Mouse (Mus musculus) midbrain, embryonic 10.5 days (tissue): ENCODE results near the gene Areg. TPM values are rescaled to one million over a fixed set of nuclear protein-coding genes. Genes with fewer than 3 reads are reported as not detected.

ENCODE experiments used
- DNase-seq: peaks from one replicate; pipeline ENCODE4 v3.0.0-alpha.2; 2017; ENCODE audit warnings: low spot score
- H3K27ac ChIP-seq: fragments of 300-500 bp; sonication (generic); replicated peaks from 2 replicates; pipeline ENCODE4 v1.5.1; 2016; ENCODE audit warnings: mild to moderate bottlenecking
- H3K27me3 ChIP-seq: fragments of 300-500 bp; sonication (generic); 2 replicates; pipeline ENCODE4 v1.6.1; 2016; ENCODE audit warnings: low read depth, mild to moderate bottlenecking; ENCODE audit not compliant: poor library complexity, severe bottlenecking
- H3K36me3 ChIP-seq: fragments of 300-500 bp; sonication (generic); 2 replicates; pipeline ENCODE4 v1.6.1; 2016; ENCODE audit warnings: mild to moderate bottlenecking, moderate library complexity
- H3K4me1 ChIP-seq: fragments of 300-500 bp; sonication (generic); 2 replicates; pipeline ENCODE4 v1.6.1; 2016
- H3K4me3 ChIP-seq: fragments of 300-500 bp; sonication (generic); 2 replicates; pipeline ENCODE4 v1.5.1; 2016; ENCODE audit warnings: mild to moderate bottlenecking, moderate library complexity
- H3K9me3 ChIP-seq: fragments of 300-500 bp; sonication (generic); replicated peaks from 2 replicates; pipeline ENCODE4 v1.6.1; 2016; ENCODE audit warnings: mild to moderate bottlenecking
- WGBS: fragments of 180-500 bp; shearing (Covaris S2); methylation state at CpG from one replicate; pipeline ENCODE4 v1.1.7; 2016; 5-methylcytosine and 5-hydroxymethylcytosine counted together
- polyA plus RNA-seq: library from polyadenylated mRNA; unstranded; fragments of >200 nt; fragmentation: Nextera tagmentation; extraction: Ambion mirVana; gene quantifications from 2 replicates; pipeline ENCODE4 v1.2.1, GENCODE M21; 2016

The Areg gene
- 0.11 TPM in 1 of 2 replicates, not detected in the other for polyA plus RNA-seq

DNA sequence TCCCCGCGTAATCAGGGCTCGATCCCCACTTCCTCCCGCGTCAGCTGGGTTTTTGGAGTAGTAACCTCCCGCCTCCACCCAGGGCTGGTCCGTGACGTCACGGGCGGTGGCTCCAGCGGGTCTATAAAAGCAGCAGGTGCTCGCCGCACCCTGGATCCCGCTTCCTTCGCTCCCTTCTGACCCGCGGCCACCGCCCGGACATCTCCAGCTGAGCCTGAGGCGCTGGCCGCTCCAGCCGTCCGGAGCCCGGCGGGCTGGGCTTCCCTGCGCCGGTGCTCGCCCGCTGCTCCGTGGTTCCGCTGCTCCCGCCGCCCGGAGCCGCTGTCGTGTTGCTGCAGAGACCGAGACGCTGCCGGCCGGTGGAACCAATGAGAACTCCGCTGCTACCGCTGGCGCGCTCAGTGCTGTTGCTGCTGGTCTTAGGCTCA, at the start of gene Areg:
Areg (plus strand) TSS at position 154 of the 428 bp plus-strand sequence.
- under 1% methylated on average over 44 of the region's 44 CpGs for WGBS
- Histone ChIP-seq H3K36me3 (no peaks in the 10 kb centered on the region), H3K4me3 (peak within 1 kb of the TSS; percentile 70), H3K4me1 (peaks cover 10% of the 10 kb centered on the region; the same call in 1 of the 2 replicates), H3K27me3 (peaks cover 35% of the 10 kb centered on the region), H3K27ac (peak within 1 kb of the TSS; percentile 73), H3K9me3 (no peaks in the 10 kb centered on the region)
- peak; percentile 70 for DNase-seq

DNA sequence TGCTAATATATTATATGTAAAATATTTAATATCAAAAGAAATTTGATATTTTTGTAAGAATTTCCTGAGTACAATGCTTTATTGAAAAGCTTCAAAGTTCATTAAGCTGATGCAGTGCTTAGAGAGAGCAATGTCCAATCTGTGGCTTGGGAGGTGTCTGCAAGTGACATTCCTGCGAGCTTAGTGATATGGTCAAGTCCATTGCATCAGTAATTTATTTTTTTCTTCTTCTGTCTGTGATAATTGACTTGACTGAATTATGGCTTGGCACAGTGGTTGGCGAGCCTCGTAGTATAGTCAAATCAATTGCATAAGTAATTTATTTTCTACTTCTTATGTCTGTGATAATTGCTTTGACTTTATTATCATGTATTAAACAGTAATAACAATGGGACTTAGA, 49.1 kb upstream of the Areg start:
- Histone ChIP-seq H3K27me3 (no peaks in the 10 kb centered on the region), H3K4me3 (no peak overlapping the region), H3K27ac (no peak overlapping the region), H3K9me3 (no peaks in the 10 kb centered on the region), H3K4me1 (no peaks in the 10 kb centered on the region), H3K36me3 (no peaks in the 10 kb centered on the region)
- 88% methylated on average over 3 of the region's 3 CpGs for WGBS
- no peak for DNase-seq

GRCm38 (mm10) chr5:91097911-91098614, 41.3 kb upstream of the Areg start:
- H3K27ac ChIP-seq, result no peak overlapping the region
- no peaks in the 10 kb centered on the region for H3K36me3 ChIP-seq
- no peak overlapping the region for H3K4me3 ChIP-seq
- no peaks in the 10 kb centered on the region for H3K9me3 ChIP-seq
- no peak for DNase-seq
- 86% methylated on average over 10 of the region's 10 CpGs for WGBS
- no peaks in the 10 kb centered on the region for H3K4me1 ChIP-seq
- H3K27me3 ChIP-seq, result no peaks in the 10 kb centered on the region

GRCm38 (mm10) chr5:91101742-91102141, 37.7 kb upstream of the Areg start:
- DNase-seq, result no peak
- H3K27ac ChIP-seq, result no peak overlapping the region
- no peaks in the 10 kb centered on the region for H3K36me3 ChIP-seq
- H3K4me1 ChIP-seq, result no peaks in the 10 kb centered on the region
- H3K9me3 ChIP-seq, result no peaks in the 10 kb centered on the region
- no peaks in the 10 kb centered on the region for H3K27me3 ChIP-seq
- no peak overlapping the region for H3K4me3 ChIP-seq
- 93% methylated on average over 5 of the region's 5 CpGs for WGBS

GRCm38 (mm10) chr5:91103943-91104665, 35.3 kb upstream of the Areg start:
- Histone ChIP-seq H3K27ac (no peak overlapping the region), H3K4me1 (no peaks in the 10 kb centered on the region), H3K27me3 (no peaks in the 10 kb centered on the region), H3K4me3 (no peak overlapping the region), H3K36me3 (no peaks in the 10 kb centered on the region), H3K9me3 (no peaks in the 10 kb centered on the region)
- no peak for DNase-seq
- 86% methylated on average over 7 of the region's 7 CpGs for WGBS

- Histone ChIP-seq H3K4me3 (no peak overlapping the region), H3K27ac (no peak overlapping the region), H3K9me3 (no peaks in the 10 kb centered on the region), H3K4me1 (no peaks in the 10 kb centered on the region), H3K27me3 (no peaks in the 10 kb centered on the region), H3K36me3 (no peaks in the 10 kb centered on the region)
- WGBS, result 86% methylated on average over 5 of the region's 5 CpGs
- DNase-seq, result no peak
Observed at GRCm38 (mm10) chr5:91106248-91106647, 33.2 kb upstream of the Areg start.

- Histone ChIP-seq H3K27me3 (no peaks in the 10 kb centered on the region), H3K9me3 (no peaks in the 10 kb centered on the region), H3K4me1 (no peaks in the 10 kb centered on the region), H3K4me3 (no peak overlapping the region), H3K27ac (no peak overlapping the region), H3K36me3 (no peaks in the 10 kb centered on the region)
- DNase-seq, result no peak
- WGBS, result 91% methylated on average over 6 of the region's 6 CpGs
Observed at GRCm38 (mm10) chr5:91110023-91110670, 29.3 kb upstream of the Areg start.

GRCm38 (mm10) chr5:91111019-91111418, 28.4 kb upstream of the Areg start:
- no peaks in the 10 kb centered on the region for H3K27me3 ChIP-seq
- H3K36me3 ChIP-seq, result no peaks in the 10 kb centered on the region
- no peak overlapping the region for H3K4me3 ChIP-seq
- no peak overlapping the region for H3K27ac ChIP-seq
- no peaks in the 10 kb centered on the region for H3K4me1 ChIP-seq
- no peak for DNase-seq
- 91% methylated on average over 8 of the region's 8 CpGs for WGBS
- no peaks in the 10 kb centered on the region for H3K9me3 ChIP-seq

DNA sequence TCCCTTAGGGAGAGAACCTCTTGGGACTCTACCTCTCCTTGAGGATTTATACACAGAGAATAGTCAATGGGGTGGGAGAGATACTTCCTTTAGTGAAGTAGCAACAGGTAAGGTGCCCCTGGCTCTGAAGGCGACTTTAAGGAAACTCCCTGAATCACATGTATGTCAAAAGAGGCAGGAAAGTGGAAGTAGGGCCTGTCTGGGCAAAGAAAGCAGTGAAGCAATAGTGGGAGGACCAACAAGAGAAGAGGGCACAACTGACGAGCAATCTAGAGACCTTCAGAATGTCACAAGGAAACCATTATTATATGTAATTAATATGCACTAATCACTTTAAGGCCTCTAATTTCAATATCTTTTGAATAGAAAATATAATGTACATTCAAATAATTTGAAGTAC, 25.4 kb upstream of the Areg start:
- no peak overlapping the region for H3K4me3 ChIP-seq
- no peaks in the 10 kb centered on the region for H3K4me1 ChIP-seq
- no peak overlapping the region for H3K27ac ChIP-seq
- no peaks in the 10 kb centered on the region for H3K27me3 ChIP-seq
- no peaks in the 10 kb centered on the region for H3K9me3 ChIP-seq
- WGBS, result 84% methylated on average over 2 of the region's 2 CpGs
- no peak for DNase-seq
- no peaks in the 10 kb centered on the region for H3K36me3 ChIP-seq

GRCm38 (mm10) chr5:91114574-91114973, 24.8 kb upstream of the Areg start:
- no peaks in the 10 kb centered on the region for H3K27me3 ChIP-seq
- no peak for DNase-seq

GRCm38 (mm10) chr5:91118618-91119017, 20.8 kb upstream of the Areg start:
- Histone ChIP-seq H3K27me3 (no peaks in the 10 kb centered on the region), H3K4me3 (no peak overlapping the region), H3K36me3 (no peaks in the 10 kb centered on the region), H3K27ac (no peak overlapping the region), H3K9me3 (no peaks in the 10 kb centered on the region), H3K4me1 (no peaks in the 10 kb centered on the region)
- no peak for DNase-seq

More at GRCm38 (mm10) chr5:91114574-91114973, 24.8 kb upstream of the Areg start:
- Histone ChIP-seq H3K27ac (no peak overlapping the region), H3K4me3 (no peak overlapping the region), H3K4me1 (no peaks in the 10 kb centered on the region), H3K36me3 (no peaks in the 10 kb centered on the region), H3K9me3 (no peaks in the 10 kb centered on the region)
- 91% methylated on average over 1 of the region's 1 CpGs for WGBS

DNA sequence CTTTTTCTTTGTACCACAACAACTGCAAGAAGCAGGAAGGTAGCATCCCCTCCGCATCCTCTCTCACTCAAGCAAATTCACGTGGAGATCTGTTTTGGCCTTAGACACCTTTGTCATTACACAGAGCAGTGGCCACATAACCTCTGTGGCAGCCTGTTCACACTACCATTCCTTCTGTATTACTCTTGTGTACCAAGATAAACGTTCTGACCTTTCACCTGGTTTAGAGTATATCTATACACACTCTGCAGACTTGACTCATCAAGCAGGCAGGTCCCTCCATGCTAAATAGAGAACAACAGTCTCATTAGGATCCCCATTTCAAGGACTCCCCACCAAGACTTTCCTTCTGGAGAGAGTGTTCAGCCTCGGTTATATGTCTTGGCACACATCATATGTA, 16.0 kb upstream of the Areg start:
- Histone ChIP-seq H3K27me3 (no peaks in the 10 kb centered on the region), H3K27ac (no peak overlapping the region), H3K36me3 (no peaks in the 10 kb centered on the region), H3K4me3 (no peak overlapping the region), H3K9me3 (no peaks in the 10 kb centered on the region), H3K4me1 (no peaks in the 10 kb centered on the region)
- no peak for DNase-seq
- 81% methylated on average over 4 of the region's 4 CpGs for WGBS

DNA sequence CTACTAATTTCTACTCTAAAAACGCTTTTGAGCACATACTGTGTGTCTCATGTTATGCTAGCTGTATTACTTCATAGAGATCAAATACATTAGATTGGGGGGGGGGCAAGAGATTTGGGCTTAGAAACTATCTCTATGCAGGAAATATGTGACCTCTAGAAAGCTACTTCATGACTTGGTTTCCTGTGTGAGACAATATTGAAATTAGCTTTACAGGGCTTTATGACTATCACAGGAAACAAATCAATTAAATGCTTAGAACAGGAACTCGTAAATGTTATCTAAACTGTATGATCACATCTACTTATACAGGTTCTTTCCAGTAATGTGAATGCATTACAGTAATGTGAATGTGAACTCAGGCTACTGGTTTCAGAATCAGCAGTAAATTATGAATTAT, 15.3 kb upstream of the Areg start:
- Histone ChIP-seq H3K27ac (no peak overlapping the region), H3K4me3 (no peak overlapping the region), H3K27me3 (no peaks in the 10 kb centered on the region), H3K9me3 (no peaks in the 10 kb centered on the region), H3K36me3 (no peaks in the 10 kb centered on the region), H3K4me1 (no peaks in the 10 kb centered on the region)
- DNase-seq, result no peak
- WGBS, result 88% methylated on average over 2 of the region's 2 CpGs
